Mouse (Mus musculus) MEL (cell line): Measurements from ENCODE around the gene Trim66.
A peak's percentile ranks its signal among the peaks of the same experiment; 100 is the strongest.

Experiments
- CTCF ChIP-seq, 3 experiments: IDR thresholded peaks in 2 of 3; conservative IDR thresholded peaks in 1 of 3; 2 replicates each; pipeline ENCODE4 v1.5.1; 2011 to 2012; ENCODE audit warnings: low read length in 3 of 3, low read depth in 2 of 3, mild to moderate bottlenecking in 2 of 3, improper control_type of control experiment in 1 of 3, inconsistent platforms in 1 of 3, mixed read lengths in 1 of 3, moderate library complexity in 1 of 3; ENCODE audit not compliant: control insufficient read depth in 1 of 3, insufficient read depth in 1 of 3, poor library complexity in 1 of 3, severe bottlenecking in 1 of 3
- ELF1 ChIP-seq: IDR thresholded peaks from 2 replicates; pipeline ENCODE4 v1.6.1; 2014; ENCODE audit warnings: low read depth, mild to moderate bottlenecking, inconsistent platforms, low read length, improper control_type of control experiment, moderate library complexity
- MAFK ChIP-seq: IDR thresholded peaks from 2 replicates; pipeline ENCODE4 v1.6.1; 2011; ENCODE audit warnings: low read depth, mild to moderate bottlenecking, low read length, improper control_type of control experiment, borderline replicate concordance
- POLR2A ChIP-seq, 2 experiments: IDR thresholded peaks; 2 replicates each; pipeline ENCODE4 v1.6.1; 2011 to 2012; ENCODE audit warnings: low read length in 2 of 2, mild to moderate bottlenecking in 2 of 2, control low read depth in 1 of 2, improper control_type of control experiment in 1 of 2, low read depth in 1 of 2, moderate library complexity in 1 of 2; ENCODE audit not compliant: control insufficient read depth in 1 of 2, insufficient read depth in 1 of 2, poor library complexity in 1 of 2
- ZC3H11A ChIP-seq: IDR thresholded peaks from 2 replicates; pipeline ENCODE4 v1.6.1; 2012; ENCODE audit warnings: low read depth, mild to moderate bottlenecking, inconsistent platforms, low read length, improper control_type of control experiment

DNA sequence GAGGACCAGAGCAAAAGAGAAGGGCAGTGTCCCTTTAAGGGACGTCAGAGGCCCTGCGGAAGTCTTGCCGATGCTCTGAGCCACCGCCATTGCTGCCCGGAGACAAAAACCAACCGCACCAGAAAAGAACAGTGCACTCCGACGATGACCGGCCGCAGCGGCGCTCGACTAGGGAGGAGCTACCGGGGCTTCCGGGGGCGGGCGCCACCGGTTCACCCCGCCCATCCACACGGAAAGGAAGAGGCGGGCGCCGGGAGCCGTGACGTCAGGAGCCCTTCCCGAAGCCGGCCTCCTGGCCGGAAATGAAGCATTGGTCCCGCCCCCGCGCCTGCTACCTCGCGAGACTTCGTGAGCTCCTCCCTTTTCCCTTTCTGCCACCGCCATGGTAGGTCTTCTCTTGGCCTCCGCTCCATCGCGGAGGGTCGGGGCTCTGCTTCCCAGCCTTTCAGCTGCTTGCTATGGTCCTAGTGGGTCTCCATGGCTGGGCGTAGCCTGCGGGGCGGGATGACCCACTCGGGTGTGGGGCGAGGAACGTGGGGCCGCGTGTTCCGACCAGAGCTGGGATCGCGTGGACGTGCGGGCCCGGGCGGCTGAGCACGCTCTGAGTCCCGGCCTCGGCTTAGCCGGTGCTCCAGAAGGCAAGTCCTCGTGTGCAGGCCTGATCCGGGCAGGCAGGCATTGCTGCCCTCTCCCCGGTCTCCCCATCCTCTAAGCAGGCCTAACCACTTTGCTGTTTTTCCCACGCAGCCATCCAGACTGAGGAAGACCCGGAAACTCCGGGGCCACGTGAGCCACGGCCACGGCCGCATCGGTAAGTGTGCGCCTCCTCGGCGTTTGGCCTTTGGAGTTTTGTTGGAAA is 11.1 kb upstream of the Trim66 start, which contains the start of gene Rpl27a:
- peak; percentile 87 to 98 for TF ChIP-seq POLR2A (IDR thresholded peaks at IDR 0.05; ENCODE audit: control insufficient read depth in 1 of 2, insufficient read depth in 1 of 2, low read depth in 1 of 2, low read length in 2 of 2, poor library complexity in 1 of 2)
- no peak for TF ChIP-seq CTCF (IDR thresholded peaks at IDR 0.05 in 2 of 3, conservative IDR thresholded peaks at IDR 0.05 in 1 of 3; ENCODE audit: control insufficient read depth in 1 of 3, insufficient read depth in 1 of 3, low read depth in 2 of 3, low read length in 3 of 3, poor library complexity in 1 of 3, severe bottlenecking in 1 of 3)
- no peak for TF ChIP-seq MAFK
- no peak for TF ChIP-seq ZC3H11A
- TF ChIP-seq ELF1, result peak; percentile 90
